Mouse (Mus musculus): ENCODE measurements around the gene Tbc1d8. TPM values are rescaled to one million over a fixed set of nuclear protein-coding genes. Genes with fewer than 3 reads are reported as not detected.
A peak's percentile ranks its signal among the peaks of the same experiment; 100 is the strongest.

The Tbc1d8 gene
- polyA plus RNA-seq, 1 experiment from 2014 or later: 10.6 TPM

GRCm38 (mm10) chr1:39454783-39455175, 23.8 kb downstream of the Tbc1d8 start:
- no peaks in the 10 kb centered on the region for H3K36me3 ChIP-seq
- H3K27ac ChIP-seq (replicated peaks): no peak overlapping the region
- no peak overlapping the region for H3K4me2 ChIP-seq
- H3K9ac ChIP-seq: no peak overlapping the region
- H3K4me1 ChIP-seq (replicated peaks): peaks cover 12% of the 10 kb centered on the region
- H3K27me3 ChIP-seq: no peaks in the 10 kb centered on the region
- no peak for ATAC-seq (ENCODE audit: low read depth)
- H3K4me3 ChIP-seq: no peak overlapping the region
- WGBS: 72% methylated on average over 4 of the region's 4 CpGs
- no peaks in the 10 kb centered on the region for H3K9me3 ChIP-seq

- 82% methylated on average over 9 of the region's 9 CpGs for WGBS
- H3K4me3 ChIP-seq: no peak overlapping the region
- peaks cover 12% of the 10 kb centered on the region for H3K4me1 ChIP-seq (replicated peaks)
- no peaks in the 10 kb centered on the region for H3K9me3 ChIP-seq
- no peaks in the 10 kb centered on the region for H3K27me3 ChIP-seq
- no peaks in the 10 kb centered on the region for H3K36me3 ChIP-seq
- H3K27ac ChIP-seq (replicated peaks): no peak overlapping the region
- H3K9ac ChIP-seq: no peak overlapping the region
- H3K4me2 ChIP-seq: no peak overlapping the region
- ATAC-seq (ENCODE audit: low read depth): 0 out of 2 replicates have a peak, but pooled peaks have one; percentile 27
Measured at GRCm38 (mm10) chr1:39454108-39454782, 24.3 kb downstream of the Tbc1d8 start.

- WGBS: 89% methylated on average over 4 of the region's 4 CpGs
- no peak for ATAC-seq (ENCODE audit: low read depth)
- no peaks in the 10 kb centered on the region for H3K9me3 ChIP-seq
- H3K36me3 ChIP-seq: no peaks in the 10 kb centered on the region
- H3K4me1 ChIP-seq (replicated peaks): peaks cover 12% of the 10 kb centered on the region
- no peak overlapping the region for H3K9ac ChIP-seq
- no peak overlapping the region for H3K27ac ChIP-seq (replicated peaks)
- H3K27me3 ChIP-seq: no peaks in the 10 kb centered on the region
- H3K4me2 ChIP-seq: no peak overlapping the region
- no peak overlapping the region for H3K4me3 ChIP-seq
Measured at GRCm38 (mm10) chr1:39452203-39452602, 26.4 kb downstream of the Tbc1d8 start.

- 75% methylated on average over 6 of the region's 6 CpGs for WGBS
- no peak overlapping the region for H3K4me2 ChIP-seq
- no peaks in the 10 kb centered on the region for H3K27me3 ChIP-seq
- H3K4me3 ChIP-seq: no peak overlapping the region
- H3K27ac ChIP-seq (replicated peaks): no peak overlapping the region
- ATAC-seq (ENCODE audit: low read depth): no peak
- no peaks in the 10 kb centered on the region for H3K9me3 ChIP-seq
- no peak overlapping the region for H3K9ac ChIP-seq
- H3K36me3 ChIP-seq: no peaks in the 10 kb centered on the region
- peaks cover 15% of the 10 kb centered on the region for H3K4me1 ChIP-seq (replicated peaks)
Measured at GRCm38 (mm10) chr1:39450069-39450728, 28.4 kb downstream of the Tbc1d8 start.

- Histone ChIP-seq H3K36me3 (no peaks in the 10 kb centered on the region), H3K4me1 (replicated peaks) (peaks cover 15% of the 10 kb centered on the region), H3K27me3 (no peaks in the 10 kb centered on the region), H3K27ac (replicated peaks) (no peak overlapping the region), H3K9me3 (no peaks in the 10 kb centered on the region), H3K9ac (no peak overlapping the region), H3K4me3 (no peak overlapping the region), H3K4me2 (no peak overlapping the region)
- ATAC-seq (ENCODE audit: low read depth): no peak
- 92% methylated on average over 12 of the region's 12 CpGs for WGBS
Measured at GRCm38 (mm10) chr1:39449251-39449790, 29.2 kb downstream of the Tbc1d8 start.

GRCm38 (mm10) chr1:39448819-39449218, 29.7 kb downstream of the Tbc1d8 start:
- H3K4me2 ChIP-seq: no peak overlapping the region

GRCm38 (mm10) chr1:39448238-39448637, 30.3 kb downstream of the Tbc1d8 start:
- Histone ChIP-seq H3K4me3 (no peak overlapping the region), H3K27ac (replicated peaks) (no peak overlapping the region), H3K4me1 (replicated peaks) (peaks cover 23% of the 10 kb centered on the region), H3K9ac (no peak overlapping the region), H3K27me3 (no peaks in the 10 kb centered on the region), H3K36me3 (no peaks in the 10 kb centered on the region), H3K9me3 (no peaks in the 10 kb centered on the region), H3K4me2 (no peak overlapping the region)
- whole genome bisulfite sequencing: 80% methylated on average over 5 of the region's 5 CpGs
- no peak for ATAC-seq (ENCODE audit: low read depth)

More at GRCm38 (mm10) chr1:39448819-39449218, 29.7 kb downstream of the Tbc1d8 start:
- Histone ChIP-seq H3K4me3 (no peak overlapping the region), H3K4me1 (replicated peaks) (peaks cover 17% of the 10 kb centered on the region), H3K36me3 (no peaks in the 10 kb centered on the region), H3K27ac (replicated peaks) (no peak overlapping the region), H3K9me3 (no peaks in the 10 kb centered on the region), H3K27me3 (no peaks in the 10 kb centered on the region), H3K9ac (no peak overlapping the region)
- 94% methylated on average over 5 of the region's 5 CpGs for WGBS
- ATAC-seq (ENCODE audit: low read depth): no peak

GRCm38 (mm10) chr1:39446178-39446577, 32.4 kb downstream of the Tbc1d8 start:
- H3K36me3 ChIP-seq: no peaks in the 10 kb centered on the region
- 80% methylated on average over 5 of the region's 5 CpGs for WGBS
- ATAC-seq (ENCODE audit: low read depth): no peak
- no peaks in the 10 kb centered on the region for H3K9me3 ChIP-seq
- H3K4me3 ChIP-seq: no peak overlapping the region
- H3K4me1 ChIP-seq (replicated peaks): peaks cover 28% of the 10 kb centered on the region
- no peak overlapping the region for H3K27ac ChIP-seq (replicated peaks)
- H3K4me2 ChIP-seq: no peak overlapping the region
- no peaks in the 10 kb centered on the region for H3K27me3 ChIP-seq
- H3K9ac ChIP-seq: no peak overlapping the region

GRCm38 (mm10) chr1:39445303-39446050, 33.1 kb downstream of the Tbc1d8 start:
- WGBS: 89% methylated on average over 20 of the region's 20 CpGs
- Histone ChIP-seq H3K27ac (replicated peaks) (no peak overlapping the region), H3K4me3 (no peak overlapping the region), H3K27me3 (no peaks in the 10 kb centered on the region), H3K4me2 (no peak overlapping the region), H3K9ac (no peak overlapping the region), H3K4me1 (replicated peaks) (peaks cover 21% of the 10 kb centered on the region), H3K9me3 (no peaks in the 10 kb centered on the region), H3K36me3 (no peaks in the 10 kb centered on the region)
- no peak for ATAC-seq (ENCODE audit: low read depth)

GRCm38 (mm10) chr1:39443764-39444163, 34.8 kb downstream of the Tbc1d8 start:
- H3K4me2 ChIP-seq: no peak overlapping the region
- H3K27ac ChIP-seq (replicated peaks): 0 out of 2 replicates have a peak overlapping the region, but pooled peaks have one; percentile 38
- H3K27me3 ChIP-seq: no peaks in the 10 kb centered on the region
- H3K9ac ChIP-seq: no peak overlapping the region
- H3K4me1 ChIP-seq (replicated peaks): peaks cover 21% of the 10 kb centered on the region
- no peak overlapping the region for H3K4me3 ChIP-seq
- no peaks in the 10 kb centered on the region for H3K9me3 ChIP-seq
- H3K36me3 ChIP-seq: no peaks in the 10 kb centered on the region
- WGBS: 69% methylated on average over 8 of the region's 8 CpGs
- ATAC-seq (ENCODE audit: low read depth): no peak

- Histone ChIP-seq H3K4me3 (no peak overlapping the region), H3K9ac (no peak overlapping the region), H3K9me3 (no peaks in the 10 kb centered on the region), H3K27me3 (no peaks in the 10 kb centered on the region), H3K27ac (replicated peaks) (no peak overlapping the region), H3K36me3 (no peaks in the 10 kb centered on the region), H3K4me1 (replicated peaks) (peaks cover 21% of the 10 kb centered on the region), H3K4me2 (no peak overlapping the region)
- WGBS: 88% methylated on average over 6 of the region's 6 CpGs
- no peak for ATAC-seq (ENCODE audit: low read depth)
Measured at GRCm38 (mm10) chr1:39441686-39442085, 36.9 kb downstream of the Tbc1d8 start.
